Mouse (Mus musculus) intestine, embryonic 16.5 days (tissue): ENCODE measurements around the gene Mesp1. TPM values are rescaled to one million over a fixed set of nuclear protein-coding genes. Genes with fewer than 3 reads are reported as not detected.

Experiments used
- ATAC-seq: fragments of 200-750 bp; cut with Nextera tagmentation; 2 replicates; pipeline ENCODE4 v1.8.0; 2017; ENCODE audit warnings: moderate TSS enrichment, moderate library complexity
- H3K27ac ChIP-seq: fragments of 300-500 bp; sonication (generic); 2 replicates; pipeline ENCODE4 v1.5.1; 2014; ENCODE audit warnings: mild to moderate bottlenecking, low read length
- H3K27me3 ChIP-seq: fragments of 300-500 bp; sonication (generic); replicated peaks from 2 replicates; pipeline ENCODE4 v1.6.1; 2014; ENCODE audit warnings: low read length, control low read depth, mixed read lengths; ENCODE audit not compliant: control insufficient read depth, insufficient read depth
- H3K36me3 ChIP-seq: fragments of 300-500 bp; sonication (generic); 2 replicates; pipeline ENCODE4 v1.6.1; 2014; ENCODE audit warnings: low read length, control low read depth; ENCODE audit not compliant: control insufficient read depth, insufficient read depth
- H3K4me1 ChIP-seq: fragments of 300-500 bp; sonication (generic); 2 replicates; pipeline ENCODE4 v1.6.1; 2014; ENCODE audit warnings: low read length, control low read depth, mixed read lengths; ENCODE audit not compliant: control insufficient read depth, insufficient read depth
- H3K4me2 ChIP-seq: fragments of 300-500 bp; sonication (generic); 2 replicates; pipeline ENCODE4 v1.6.1; 2014; ENCODE audit warnings: low read depth, low read length, control low read depth
- H3K4me3 ChIP-seq: fragments of 300-500 bp; sonication (generic); 2 replicates; pipeline ENCODE4 v1.5.1; 2014; ENCODE audit warnings: mild to moderate bottlenecking, low read length
- H3K9ac ChIP-seq: fragments of 300-500 bp; sonication (generic); 2 replicates; pipeline ENCODE4 v1.6.1; 2014; ENCODE audit warnings: low read depth, low read length
- H3K9me3 ChIP-seq: fragments of 300-500 bp; sonication (generic); 2 replicates; pipeline ENCODE4 v1.6.1; 2016; ENCODE audit warnings: low read length, control low read depth; ENCODE audit not compliant: control insufficient read depth
- WGBS: fragments of 180-500 bp; shearing (Covaris S2); extraction: QIAGEN DNeasy Blood & Tissue Kit; methylation state at CpG from one replicate; pipeline ENCODE4 v1.1.7; 2014; 5-methylcytosine and 5-hydroxymethylcytosine counted together
- polyA plus RNA-seq: library from polyadenylated mRNA; unstranded; fragments of >200 nt; fragmentation: Nextera tagmentation; extraction: Ambion mirVana; gene quantifications from 2 replicates; pipeline ENCODE4 v1.2.1, GENCODE M21; 2015

Gene Mesp1
- polyA plus RNA-seq: 0.28 TPM in 1 of 2 replicates, not detected in the other

- ATAC-seq: no peak
- Histone ChIP-seq H3K27me3 (peaks cover 32% of the 10 kb centered on the region), H3K4me3 (peak within 1 kb of the TSS; percentile 54), H3K4me2 (peak within 1 kb of the TSS; percentile 89), H3K36me3 (no peaks in the 10 kb centered on the region), H3K4me1 (peaks cover 17% of the 10 kb centered on the region), H3K27ac (no peak within 1 kb of the TSS), H3K9me3 (no peaks in the 10 kb centered on the region), H3K9ac (peak within 1 kb of the TSS; percentile 68)
- WGBS: 71% methylated on average over 6 of the region's 6 CpGs
Observed at GRCm38 (mm10) chr7:79793688-79794087, at the start of gene Mesp1. TSS of gene Mesp1 (minus strand) at chr7:79793788.

GRCm38 (mm10) chr7:79842163-79842562 lies 48.6 kb upstream of the Mesp1 start:
- H3K9ac ChIP-seq: peak overlapping the region; percentile 58
- peak overlapping the region; percentile 46 for H3K4me3 ChIP-seq
- H3K27me3 ChIP-seq: no peaks in the 10 kb centered on the region
- peak; percentile 81 for ATAC-seq
- no peaks in the 10 kb centered on the region for H3K9me3 ChIP-seq
- H3K4me2 ChIP-seq: peak overlapping the region; percentile 64
- peaks cover 7% of the 10 kb centered on the region; the same call in 1 of the 2 replicates for H3K4me1 ChIP-seq
- peak overlapping the region; percentile 79 for H3K27ac ChIP-seq
- WGBS: 42% methylated on average over 7 of the region's 7 CpGs
- 0 out of 2 replicates have a peak, but pooled peaks cover 3% of the 10 kb centered on the region for H3K36me3 ChIP-seq

DNA sequence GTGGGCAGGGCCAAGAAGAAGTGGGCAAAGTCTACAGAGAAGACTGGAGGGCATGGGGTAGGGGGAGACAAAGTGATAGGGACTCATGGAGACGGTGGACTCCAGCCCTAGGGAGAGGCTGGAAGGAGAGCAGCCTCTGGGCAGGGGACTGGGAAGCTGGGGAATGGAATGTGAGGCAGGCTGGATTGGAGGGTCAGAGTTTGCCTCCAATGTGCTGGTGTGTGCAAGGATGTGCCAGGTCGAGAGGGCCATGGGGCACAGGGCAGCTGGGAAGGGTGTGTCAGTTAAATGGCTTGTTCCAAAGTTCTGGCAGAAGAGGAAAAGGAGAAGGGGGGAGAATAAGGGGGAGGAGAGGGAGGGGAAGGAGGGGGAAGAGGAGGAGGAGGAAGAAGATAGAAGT lies 43.7 kb upstream of the Mesp1 start:
- no peak overlapping the region for H3K4me3 ChIP-seq
- peak; percentile 76 for ATAC-seq
- no peaks in the 10 kb centered on the region for H3K4me1 ChIP-seq
- H3K27ac ChIP-seq: peak overlapping the region; percentile 20; the same call in 1 of the 2 replicates
- H3K9ac ChIP-seq: no peak overlapping the region
- 50% methylated on average over 2 of the region's 2 CpGs for WGBS
- H3K4me2 ChIP-seq: no peak overlapping the region
- peaks cover 7% of the 10 kb centered on the region; the same call in 1 of the 2 replicates for H3K36me3 ChIP-seq
- H3K27me3 ChIP-seq: no peaks in the 10 kb centered on the region
- no peaks in the 10 kb centered on the region for H3K9me3 ChIP-seq

DNA sequence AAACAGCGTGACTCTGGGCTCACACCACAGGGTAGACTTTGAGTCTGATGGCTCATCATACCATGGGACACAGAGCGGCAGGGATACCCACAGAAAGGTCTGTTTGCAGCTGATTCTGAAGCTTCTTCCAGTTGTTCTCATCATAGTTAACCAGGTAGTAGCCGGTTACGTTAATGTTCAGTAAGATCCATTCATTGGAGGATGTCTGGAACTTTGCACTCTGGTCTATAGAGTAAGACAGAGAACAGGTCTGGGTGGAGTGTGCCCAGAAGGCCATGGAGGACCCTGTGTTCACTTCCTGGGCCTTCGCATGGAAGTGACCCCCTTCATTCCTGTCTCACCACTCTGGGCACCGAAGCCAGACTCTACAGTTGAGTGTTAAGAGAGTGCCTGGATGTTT lies 41.6 kb upstream of the Mesp1 start:
- ATAC-seq: no peak
- Histone ChIP-seq H3K4me3 (no peak overlapping the region), H3K9ac (no peak overlapping the region), H3K27me3 (no peaks in the 10 kb centered on the region), H3K36me3 (peaks cover 4% of the 10 kb centered on the region; the same call in 1 of the 2 replicates), H3K27ac (no peak overlapping the region), H3K4me1 (0 out of 2 replicates have a peak, but pooled peaks cover 6% of the 10 kb centered on the region), H3K9me3 (no peaks in the 10 kb centered on the region), H3K4me2 (no peak overlapping the region)
- 94% methylated on average over 6 of the region's 6 CpGs for WGBS

- no peaks in the 10 kb centered on the region for H3K27me3 ChIP-seq
- no peak overlapping the region for H3K9ac ChIP-seq
- peaks cover 4% of the 10 kb centered on the region; the same call in 1 of the 2 replicates for H3K36me3 ChIP-seq
- H3K4me2 ChIP-seq: no peak overlapping the region
- no peak overlapping the region for H3K27ac ChIP-seq
- no peak for ATAC-seq
- H3K4me1 ChIP-seq: 0 out of 2 replicates have a peak, but pooled peaks cover 6% of the 10 kb centered on the region
- H3K4me3 ChIP-seq: no peak overlapping the region
- H3K9me3 ChIP-seq: no peaks in the 10 kb centered on the region
Observed at GRCm38 (mm10) chr7:79832980-79833379, 39.4 kb upstream of the Mesp1 start.

DNA sequence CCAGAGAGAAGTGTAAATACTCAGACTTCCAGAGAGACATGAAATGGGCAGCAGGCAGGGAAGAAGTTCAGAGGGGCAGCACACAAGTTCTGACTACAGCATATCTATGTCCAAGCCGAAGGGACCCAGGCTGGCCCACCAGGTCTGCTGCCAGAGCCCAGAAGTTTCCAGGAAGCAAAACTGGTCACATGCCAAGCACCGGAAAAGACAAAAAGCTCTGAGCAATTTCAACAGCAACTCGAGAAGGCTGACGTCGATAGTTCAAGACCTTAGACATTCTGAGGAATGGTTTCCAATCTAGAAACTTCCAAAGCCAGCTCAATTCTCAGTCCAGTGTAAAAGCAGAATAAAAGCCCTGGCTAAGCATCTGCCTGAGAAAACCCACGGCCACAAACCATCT lies 38.0 kb upstream of the Mesp1 start:
- Histone ChIP-seq H3K36me3 (peaks cover 4% of the 10 kb centered on the region; the same call in 1 of the 2 replicates), H3K4me1 (0 out of 2 replicates have a peak, but pooled peaks cover 6% of the 10 kb centered on the region), H3K27me3 (no peaks in the 10 kb centered on the region), H3K9ac (no peak overlapping the region), H3K27ac (peak overlapping the region; percentile 48; the same call in 1 of the 2 replicates), H3K4me2 (peak overlapping the region; percentile 3; the same call in 1 of the 2 replicates), H3K9me3 (no peaks in the 10 kb centered on the region), H3K4me3 (no peak overlapping the region)
- ATAC-seq: no peak
- WGBS: 62% methylated on average over 6 of the region's 6 CpGs

GRCm38 (mm10) chr7:79831145-79831544 lies 37.6 kb upstream of the Mesp1 start:
- no peak overlapping the region for H3K9ac ChIP-seq
- no peaks in the 10 kb centered on the region for H3K27me3 ChIP-seq
- H3K4me3 ChIP-seq: no peak overlapping the region
- H3K27ac ChIP-seq: no peak overlapping the region
- H3K4me2 ChIP-seq: no peak overlapping the region
- no peak for ATAC-seq
- WGBS: 44% methylated on average over 6 of the region's 6 CpGs
- 0 out of 2 replicates have a peak, but pooled peaks cover 6% of the 10 kb centered on the region for H3K4me1 ChIP-seq
- no peaks in the 10 kb centered on the region for H3K9me3 ChIP-seq
- H3K36me3 ChIP-seq: peaks cover 4% of the 10 kb centered on the region; the same call in 1 of the 2 replicates

DNA sequence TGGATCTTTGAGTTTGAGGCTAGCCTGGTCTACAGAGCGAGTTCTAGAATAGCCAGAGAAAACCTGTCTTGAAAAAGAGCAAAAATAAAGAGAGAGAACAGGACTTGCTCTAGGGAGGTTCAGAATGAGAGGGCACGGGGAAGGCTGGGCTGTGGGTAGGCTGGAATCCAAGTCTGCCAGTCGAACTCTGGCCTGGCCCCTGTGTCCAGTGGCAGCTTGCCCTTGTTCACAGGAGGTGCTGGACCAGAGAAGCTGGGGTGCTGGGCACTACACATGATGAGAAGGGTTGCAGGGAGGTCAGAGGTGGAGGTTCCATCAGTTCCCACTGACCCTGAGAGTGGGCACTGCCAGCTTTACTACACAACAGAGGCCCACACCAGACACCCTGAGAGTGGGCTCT lies 34.8 kb upstream of the Mesp1 start:
- Histone ChIP-seq H3K27me3 (no peaks in the 10 kb centered on the region), H3K9me3 (no peaks in the 10 kb centered on the region), H3K36me3 (peaks cover 3% of the 10 kb centered on the region; the same call in 1 of the 2 replicates), H3K4me1 (0 out of 2 replicates have a peak, but pooled peaks cover 6% of the 10 kb centered on the region), H3K9ac (no peak overlapping the region), H3K27ac (no peak overlapping the region), H3K4me3 (no peak overlapping the region), H3K4me2 (no peak overlapping the region)
- no peak for ATAC-seq
- WGBS: 82% methylated on average over 3 of the region's 3 CpGs

GRCm38 (mm10) chr7:79822092-79822695 lies 28.6 kb upstream of the Mesp1 start:
- no peak overlapping the region for H3K9ac ChIP-seq
- 82% methylated on average over 12 of the region's 12 CpGs for WGBS
- no peaks in the 10 kb centered on the region for H3K27me3 ChIP-seq
- H3K9me3 ChIP-seq: no peaks in the 10 kb centered on the region
- ATAC-seq: no peak
- no peak overlapping the region for H3K4me2 ChIP-seq
- peaks cover 3% of the 10 kb centered on the region; the same call in 1 of the 2 replicates for H3K36me3 ChIP-seq
- H3K27ac ChIP-seq: no peak overlapping the region
- no peak overlapping the region for H3K4me3 ChIP-seq
- peaks cover 19% of the 10 kb centered on the region for H3K4me1 ChIP-seq
